Mouse (Mus musculus) lung, postnatal 0 days (tissue): ENCODE measurements around the gene Csn3. TPM values are rescaled to one million over a fixed set of nuclear protein-coding genes. Genes with fewer than 3 reads are reported as not detected.

Experiments used
- ATAC-seq: fragments of 200-750 bp; cut with Nextera tagmentation; 2 replicates; pipeline ENCODE4 v1.8.0; 2017; ENCODE audit warnings: moderate library complexity
- DNase-seq: peaks from one replicate; pipeline ENCODE4 v3.0.0-alpha.2; 2016; ENCODE audit warnings: low spot score
- H3K27ac ChIP-seq: fragments of 300-500 bp; sonication (generic); 2 replicates; pipeline ENCODE4 v1.5.1; 2014; ENCODE audit warnings: antibody characterized with exemption, mild to moderate bottlenecking, low read length, mixed read lengths
- H3K27me3 ChIP-seq: fragments of 300-500 bp; sonication (generic); replicated peaks from 2 replicates; pipeline ENCODE4 v1.6.1; 2014; ENCODE audit warnings: low read length, mixed read lengths; ENCODE audit not compliant: insufficient read depth
- H3K36me3 ChIP-seq: fragments of 300-500 bp; sonication (generic); 2 replicates; pipeline ENCODE4 v1.6.1; 2014; ENCODE audit warnings: low read length, mixed read lengths; ENCODE audit not compliant: insufficient read depth
- H3K4me1 ChIP-seq: fragments of 300-500 bp; sonication (generic); 2 replicates; pipeline ENCODE4 v1.6.1; 2014; ENCODE audit warnings: antibody characterized with exemption, low read depth, low read length, mixed read lengths; ENCODE audit not compliant: insufficient read depth
- H3K4me2 ChIP-seq: fragments of 300-500 bp; sonication (generic); replicated peaks from 2 replicates; pipeline ENCODE4 v1.6.1; 2014; ENCODE audit warnings: low read depth, mild to moderate bottlenecking, low read length, moderate library complexity, mixed read lengths
- H3K4me3 ChIP-seq: fragments of 300-500 bp; sonication (generic); 2 replicates; pipeline ENCODE4 v1.5.1; 2014; ENCODE audit warnings: low read depth, low read length
- H3K9ac ChIP-seq: fragments of 300-500 bp; sonication (generic); replicated peaks from 2 replicates; pipeline ENCODE4 v1.6.1; 2014; ENCODE audit warnings: low read depth, mild to moderate bottlenecking
- H3K9me3 ChIP-seq: fragments of 300-500 bp; sonication (generic); 2 replicates; pipeline ENCODE4 v1.6.1; 2016; ENCODE audit warnings: low read length, mixed read lengths
- CTCF ChIP-seq: IDR thresholded peaks from 2 replicates; pipeline ENCODE4 v1.5.1; 2016; ENCODE audit warnings: antibody characterized with exemption, mild to moderate bottlenecking
- EP300 ChIP-seq: IDR thresholded peaks from 2 replicates; pipeline ENCODE4 v1.6.1; 2016; ENCODE audit warnings: antibody characterized with exemption, mild to moderate bottlenecking, control low read depth
- WGBS: fragments of 180-500 bp; shearing (Covaris S2); extraction: QIAGEN DNeasy Blood & Tissue Kit; methylation state at CpG from one replicate; pipeline ENCODE4 v1.1.7; 2014; 5-methylcytosine and 5-hydroxymethylcytosine counted together
- polyA plus RNA-seq: library from polyadenylated mRNA; unstranded; fragments of >200 nt; fragmentation: Nextera tagmentation; extraction: Ambion mirVana; gene quantifications from 2 replicates; pipeline ENCODE4 v1.2.1, GENCODE M21; 2015

Gene Csn3
- polyA plus RNA-seq, 1 experiment from 2014 or later = 0.12 TPM

GRCm38 (mm10) chr5:87979139-87979538 lies 53.8 kb downstream of the Csn3 start, which contains the start of gene Cabs1:
TSS of gene Cabs1 (plus strand) at chr5:87979439.
- H3K9me3 ChIP-seq = no peaks in the 10 kb centered on the region
- H3K4me2 ChIP-seq = no peak within 1 kb of the TSS
- DNase-seq = no peak

More at GRCm38 (mm10) chr5:87979139-87979538, 53.8 kb downstream of the Csn3 start, which contains the start of gene Cabs1:
- H3K27ac ChIP-seq = no peak within 1 kb of the TSS
- H3K9ac ChIP-seq = no peak within 1 kb of the TSS
- no peaks in the 10 kb centered on the region for H3K27me3 ChIP-seq
- H3K4me3 ChIP-seq = no peak within 1 kb of the TSS
- WGBS = 75% methylated on average over 3 of the region's 3 CpGs
- H3K36me3 ChIP-seq = no peaks in the 10 kb centered on the region
- H3K4me1 ChIP-seq = no peaks in the 10 kb centered on the region
- no peak for TF ChIP-seq CTCF
- no peak for TF ChIP-seq EP300
- no peak for ATAC-seq

Other genes with a start within 250 kb of the Csn3 start
- gene Csn2, start 225.9 kb upstream of the Csn3 start, polyA plus RNA-seq = 0.35 and 46.5 TPM in 2 replicates
- 0.36 and 27.1 TPM in 2 replicates for gene Csn1s2a, start 151.0 kb upstream of the Csn3 start, polyA plus RNA-seq
- 1.2 TPM in 1 of 2 replicates, not detected in the other for gene Csn1s2b, start 117.5 kb upstream of the Csn3 start, polyA plus RNA-seq
- not detected in 2 replicates for gene Prr27, start 99.9 kb upstream of the Csn3 start, polyA plus RNA-seq
- not detected in 2 replicates for gene Odam, start 40.5 kb upstream of the Csn3 start, polyA plus RNA-seq
- gene 2310003L06Rik, start 43.9 kb downstream of the Csn3 start, polyA plus RNA-seq = not detected in 2 replicates
- gene Gm28434, start 43.9 kb downstream of the Csn3 start, polyA plus RNA-seq = not detected in 2 replicates
- gene Cabs1, start 53.9 kb downstream of the Csn3 start, polyA plus RNA-seq = not detected in 2 replicates
- gene Smr3a, start 77.0 kb downstream of the Csn3 start, polyA plus RNA-seq = not detected in 2 replicates
- not detected in 2 replicates for gene Smr2, start 161.0 kb downstream of the Csn3 start, polyA plus RNA-seq
- not detected in 2 replicates for gene Gm11116, start 186.0 kb downstream of the Csn3 start, polyA plus RNA-seq
- not detected in 2 replicates for gene Gm11115, start 228.5 kb downstream of the Csn3 start, polyA plus RNA-seq